Mouse (Mus musculus) frontal cortex, postnatal 14 days (tissue): ENCODE measurements around the gene Arsb.

Experiments used
- DNase-seq, 2 experiments: peaks; one replicate each; pipeline ENCODE4 v3.0.0; 2022; ENCODE audit warnings: low spot score in 2 of 2

Gene Arsb

DNA sequence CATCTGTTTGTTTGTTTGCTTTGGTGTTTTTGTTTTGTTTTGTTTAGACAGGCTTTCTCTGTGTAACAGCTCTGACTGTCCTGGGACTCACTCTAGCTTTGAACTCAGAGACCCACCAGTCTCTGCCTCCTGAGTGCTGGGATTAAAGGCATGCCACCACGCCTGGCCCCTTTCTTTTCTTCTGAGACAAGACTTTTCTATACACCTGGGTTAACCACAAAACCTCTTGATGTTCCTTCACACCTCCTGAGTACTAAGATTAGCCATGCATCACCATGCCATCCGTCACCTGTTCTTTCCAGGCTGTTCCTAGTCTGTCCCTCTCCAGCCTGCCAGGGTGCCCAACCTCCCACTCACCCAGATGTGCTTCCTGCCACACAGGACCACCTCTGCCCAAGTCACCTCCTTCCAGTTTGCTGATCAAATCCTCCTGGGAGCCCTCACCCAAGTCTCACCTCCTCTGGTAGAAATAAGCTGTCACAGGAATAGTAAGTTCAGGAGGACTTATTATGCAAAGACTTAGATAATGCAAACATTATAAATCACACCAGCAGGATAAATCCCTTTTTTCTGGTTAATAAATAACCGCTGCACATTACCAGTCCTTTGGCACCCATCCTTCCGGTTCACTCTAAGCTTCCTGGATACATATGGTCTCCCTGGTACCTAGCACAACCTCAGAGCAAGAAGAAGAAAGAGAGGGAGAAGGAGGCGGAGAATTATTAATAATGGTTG, 150.6 kb downstream of the Arsb start:
- DNase-seq: no peak

DNA sequence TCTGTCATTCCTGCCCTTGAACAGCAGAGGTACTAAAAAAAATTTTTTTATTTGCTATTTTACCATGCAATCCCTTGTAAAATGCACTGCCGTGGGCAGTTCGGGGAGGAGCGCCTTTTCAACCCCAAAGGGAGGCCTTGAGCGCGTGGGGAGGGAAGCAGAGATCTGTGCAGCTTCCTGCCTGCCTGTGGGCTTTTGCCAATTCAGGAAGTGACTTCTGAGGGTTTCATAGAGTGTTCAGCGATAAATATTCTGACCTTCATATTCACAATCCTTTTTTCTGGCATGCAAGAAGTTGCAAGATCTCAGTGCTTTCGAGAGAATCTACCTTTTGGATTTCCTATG, 151.1 kb downstream of the Arsb start:
- no peak for DNase-seq

DNA sequence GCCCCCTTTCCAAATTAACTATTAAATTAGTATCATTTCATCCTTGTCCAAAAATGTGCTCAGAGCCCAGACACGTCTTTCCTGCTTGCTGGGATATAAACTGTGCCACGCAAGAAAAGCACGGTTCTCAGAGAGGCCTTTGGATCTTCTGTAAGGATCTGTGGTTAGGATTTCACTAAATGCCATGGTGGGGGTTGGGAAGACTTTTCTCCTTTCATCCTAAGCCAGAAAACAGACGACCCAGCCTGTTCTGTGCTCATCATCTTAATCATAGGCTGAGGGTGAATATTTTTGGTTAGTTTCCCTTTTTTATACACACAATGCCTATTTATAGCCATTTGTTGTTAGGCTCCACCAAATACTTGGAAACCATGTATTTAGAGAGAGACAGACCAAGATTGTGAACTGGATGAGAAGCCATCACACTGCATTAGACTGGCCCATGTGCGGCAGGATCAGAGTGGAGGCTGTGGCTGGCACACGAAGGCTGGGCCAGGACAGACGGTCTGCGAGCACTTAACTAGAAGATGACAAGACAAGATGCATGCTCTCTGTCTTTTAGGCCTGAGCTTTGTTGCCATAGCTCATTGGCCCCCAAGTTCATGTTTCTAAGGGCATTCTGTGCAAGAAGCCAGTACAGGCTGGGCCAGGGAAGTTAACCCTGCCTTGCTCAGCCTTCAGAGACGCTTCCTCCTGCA, 153.5 kb downstream of the Arsb start:
- no peak for DNase-seq

DNA sequence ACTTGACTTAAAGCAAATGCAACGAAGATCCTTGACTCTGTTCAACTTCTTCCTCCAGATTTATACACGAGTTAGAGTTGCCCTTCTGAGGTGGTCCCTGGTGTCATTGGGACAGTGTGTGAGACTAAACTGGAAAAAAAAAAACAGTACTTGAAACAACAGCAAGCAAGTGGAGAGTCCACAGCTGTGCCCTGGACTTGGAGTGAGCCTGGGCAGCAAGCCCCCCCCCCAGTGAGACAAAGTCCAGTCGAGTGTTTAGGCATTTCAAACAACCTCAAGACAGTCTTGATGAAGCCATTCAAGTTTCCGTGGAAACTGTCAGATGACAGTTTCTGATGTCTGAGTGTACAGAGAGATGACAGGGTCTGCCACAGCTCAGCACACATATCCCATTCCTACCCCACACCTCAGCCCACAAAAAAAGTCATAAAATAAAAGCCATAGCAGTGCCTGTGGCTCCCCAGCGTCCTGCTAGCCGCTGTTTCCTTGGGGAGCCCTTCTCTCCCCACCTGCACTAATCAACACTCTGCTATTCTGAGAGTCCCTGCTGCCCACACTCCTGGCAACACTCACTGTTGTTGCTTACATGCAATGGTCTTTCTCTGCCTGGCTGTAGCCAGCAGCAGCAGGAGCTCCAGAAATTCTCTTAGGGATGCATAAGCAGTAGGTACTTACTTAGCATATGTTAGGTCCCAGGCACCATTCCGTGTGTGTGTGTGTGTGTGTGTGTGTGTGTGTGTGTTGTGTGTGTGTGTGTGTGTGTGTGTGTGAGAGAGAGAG, 159.3 kb downstream of the Arsb start:
- peak in 1 of 2 experiments; percentile 49 for DNase-seq

DNA sequence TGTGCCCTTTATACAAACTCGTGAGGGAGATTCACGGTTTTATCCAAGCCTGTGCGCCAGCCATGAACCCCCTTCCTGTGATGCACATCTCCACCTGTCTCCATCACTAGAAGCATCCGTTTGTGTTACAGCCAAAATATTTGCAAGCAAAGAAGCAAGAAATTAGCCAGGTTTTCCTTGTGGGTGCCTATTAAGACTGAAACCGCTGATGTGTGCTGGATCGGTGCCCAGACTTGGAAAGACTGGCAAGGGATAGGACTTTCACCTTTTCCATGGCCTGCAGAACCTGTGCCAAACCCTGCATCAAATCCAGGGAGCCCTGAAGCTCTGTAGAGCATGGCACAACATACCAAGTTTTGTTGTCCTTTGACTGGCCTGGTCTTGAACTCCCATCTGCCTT, 165.0 kb downstream of the Arsb start:
- no peak for DNase-seq

DNA sequence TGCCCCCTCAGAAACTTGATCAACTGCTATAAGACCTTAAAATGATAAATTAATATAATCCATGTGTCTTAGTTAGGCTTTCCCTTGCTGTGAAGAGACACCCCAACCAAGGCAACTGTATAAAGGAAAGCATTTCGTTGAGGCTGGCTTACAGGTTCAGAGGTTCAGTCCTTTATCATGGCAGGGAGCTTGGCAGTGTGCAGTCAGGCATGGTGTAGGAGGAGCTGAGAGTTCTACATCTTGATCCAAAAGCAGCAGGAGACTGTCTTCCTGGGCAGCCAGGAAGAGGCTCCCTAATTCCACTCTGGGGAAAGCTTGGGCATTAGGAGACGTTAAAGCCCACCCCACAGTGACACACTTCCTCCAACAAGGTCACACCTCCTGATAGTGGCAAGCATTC, 166.7 kb downstream of the Arsb start:
- no peak for DNase-seq

DNA sequence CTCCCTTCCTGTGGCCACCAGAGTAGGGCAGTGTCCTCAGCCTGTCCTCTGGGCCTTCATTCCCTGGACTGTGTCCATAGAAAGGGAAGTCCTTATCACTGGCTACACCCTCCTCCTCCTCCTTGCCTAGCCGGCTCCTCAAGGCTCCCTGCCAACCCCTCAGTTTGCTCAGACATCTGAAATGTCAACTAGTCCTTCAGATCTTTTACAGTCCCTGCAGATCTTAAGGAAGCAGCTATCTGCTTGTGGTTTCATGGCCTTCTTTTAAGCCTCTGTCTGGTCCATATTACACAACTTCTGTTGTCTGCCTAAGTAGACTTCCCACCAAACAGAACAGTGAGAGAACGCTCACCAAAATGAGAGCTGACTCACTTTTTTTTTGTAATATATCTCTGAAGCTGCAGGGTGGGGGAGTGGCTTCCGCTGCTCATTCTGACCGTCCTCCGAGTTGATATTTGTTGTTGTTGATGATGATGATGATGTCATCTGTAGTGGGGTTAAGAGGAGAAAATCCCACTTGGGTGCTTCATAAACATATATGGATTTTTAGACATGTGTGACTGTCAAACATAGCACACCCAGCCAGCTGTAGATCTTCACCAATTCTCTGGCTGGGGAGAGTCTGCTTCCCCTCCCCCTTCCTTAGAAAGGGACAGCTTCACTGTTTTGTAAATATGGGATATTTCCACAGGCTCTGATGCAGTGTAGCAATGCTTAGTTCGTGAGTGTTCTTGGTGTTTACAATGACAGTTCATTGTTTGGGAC, 168.1 kb downstream of the Arsb start:
- DNase-seq: no peak

DNA sequence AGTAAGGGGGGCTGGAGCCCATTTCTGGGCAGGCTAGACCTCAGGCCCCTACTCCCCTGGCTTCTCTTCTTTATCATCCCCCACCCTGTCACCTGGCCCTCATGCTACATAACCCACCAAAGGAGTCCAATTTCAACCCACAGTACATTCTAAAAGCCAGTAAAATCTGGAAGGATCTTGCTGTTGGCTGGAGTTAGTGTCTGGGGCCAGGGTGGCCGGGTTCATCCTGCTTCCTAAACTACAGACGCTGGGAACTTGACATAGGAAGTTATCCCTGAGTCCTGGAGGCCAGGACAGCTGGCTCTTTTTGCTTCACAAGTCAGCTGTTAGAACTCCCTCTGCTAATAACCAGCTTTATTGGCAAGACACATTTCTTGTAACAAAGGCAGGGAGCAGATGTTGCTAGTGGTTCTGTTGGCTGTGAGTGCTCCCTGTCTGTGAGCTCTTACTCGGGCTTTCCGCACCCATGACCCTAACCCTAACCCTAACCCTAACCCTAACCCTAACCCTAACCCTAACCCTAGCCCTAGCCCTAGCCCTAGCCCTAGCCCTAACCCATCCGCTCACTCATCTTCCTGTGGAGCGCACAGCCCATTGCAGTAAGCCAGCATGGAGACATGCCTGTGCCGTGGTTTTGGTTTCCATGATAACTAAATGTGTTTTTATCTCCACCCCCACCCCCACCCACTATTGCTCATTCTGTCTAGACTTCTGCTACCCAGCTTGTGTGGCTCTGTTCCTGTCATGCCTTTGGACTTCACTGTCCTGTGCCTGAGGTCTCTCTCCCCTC, 169.5 kb downstream of the Arsb start:
- DNase-seq: no peak

DNA sequence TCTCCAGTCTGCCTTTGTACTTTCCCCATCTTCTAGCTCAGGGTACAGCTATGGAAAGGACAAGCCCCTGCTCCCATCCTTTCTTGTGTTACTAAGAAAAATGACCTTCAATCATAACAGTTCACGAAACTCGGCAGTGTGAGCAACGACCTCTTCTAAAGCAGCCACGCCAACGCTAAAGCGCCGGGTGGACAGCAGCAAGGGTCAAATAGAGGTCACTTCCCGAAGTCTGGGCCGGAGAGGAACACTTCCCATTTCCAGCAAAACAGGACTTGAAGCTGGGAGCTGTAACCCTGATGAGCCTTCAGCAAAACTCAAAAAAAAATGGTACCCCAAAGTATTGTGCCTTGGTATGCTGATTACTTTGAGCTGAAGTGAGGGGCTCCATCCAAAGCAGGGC, 179.6 kb downstream of the Arsb start:
- no peak for DNase-seq

DNA sequence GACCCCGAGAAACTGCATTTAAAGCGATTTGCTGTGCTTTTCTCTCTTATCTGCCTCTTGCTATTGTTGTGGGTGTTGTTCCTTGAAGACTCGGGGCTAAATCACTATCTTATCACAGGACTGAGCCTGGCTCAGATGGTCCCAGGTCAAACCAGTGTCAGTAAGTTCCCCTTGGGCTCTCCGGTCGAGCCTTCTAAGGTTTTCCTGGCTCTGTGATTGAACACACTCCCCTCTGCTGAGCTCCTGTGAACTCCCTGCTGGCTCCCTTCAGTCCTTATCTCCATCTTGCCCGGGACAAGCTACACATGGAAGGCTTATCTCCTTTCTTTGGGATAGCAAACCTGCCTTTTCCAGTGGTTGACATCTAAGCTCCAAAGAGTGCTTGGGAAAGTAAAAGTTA, 180.1 kb downstream of the Arsb start:
- no peak for DNase-seq

DNA sequence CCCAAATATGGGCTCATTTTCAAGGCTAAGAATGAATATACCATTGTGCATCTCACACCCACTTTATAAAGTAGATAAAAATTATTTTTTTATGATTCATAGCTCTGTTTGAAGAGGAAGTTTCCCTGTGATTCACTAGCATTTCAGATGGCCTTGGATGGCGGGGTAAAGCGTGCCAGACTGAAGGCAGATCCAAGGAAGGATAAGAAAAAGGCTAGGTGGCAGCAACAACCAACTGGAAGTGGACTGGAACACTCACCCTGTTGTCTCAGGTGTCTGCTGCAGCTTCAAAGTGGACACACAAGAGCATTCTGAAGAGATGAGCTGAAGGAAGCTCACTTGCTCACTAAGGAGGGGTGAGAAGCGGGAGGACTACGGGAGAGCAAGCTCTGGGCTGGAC, 181.0 kb downstream of the Arsb start:
- DNase-seq: no peak

DNA sequence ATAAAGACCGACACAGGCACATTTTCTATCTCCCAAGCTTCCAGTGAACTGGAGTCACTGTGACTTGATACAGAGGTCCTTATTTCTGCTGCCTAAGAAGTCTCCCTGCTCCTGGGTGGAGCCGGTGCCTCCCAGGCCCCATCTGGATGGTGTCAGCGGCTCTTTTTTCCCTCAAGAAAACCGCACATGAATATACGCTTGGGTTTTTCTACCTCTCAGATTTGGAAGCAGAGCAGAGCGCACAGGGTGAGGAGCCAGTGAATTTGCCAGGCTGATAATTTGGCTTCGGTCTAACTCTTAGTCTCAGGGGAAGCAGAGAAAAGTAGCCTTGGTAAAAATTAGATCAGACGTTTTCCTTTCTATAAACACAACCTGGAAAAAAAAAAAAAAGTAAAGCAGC, 186.5 kb downstream of the Arsb start:
- no peak for DNase-seq

DNA sequence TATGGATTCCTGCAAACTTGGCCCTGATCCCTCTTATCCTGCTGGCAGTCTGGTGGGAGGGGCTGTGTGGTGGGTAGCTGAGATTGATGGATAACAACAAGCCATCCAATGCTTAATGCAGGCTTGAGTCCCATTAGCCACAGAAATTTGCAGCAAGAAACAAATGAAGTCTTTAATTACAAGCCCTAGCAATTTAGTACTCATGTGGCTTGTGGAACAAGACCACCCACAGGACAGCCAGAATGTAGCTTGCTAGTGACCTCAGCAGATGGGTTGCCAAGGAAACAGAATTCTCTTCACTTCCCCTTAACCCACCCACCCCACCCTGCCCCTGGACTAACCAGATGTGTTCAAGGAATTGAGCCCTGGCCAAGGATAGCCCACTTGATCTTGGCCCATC, 194.8 kb downstream of the Arsb start:
- no peak for DNase-seq

DNA sequence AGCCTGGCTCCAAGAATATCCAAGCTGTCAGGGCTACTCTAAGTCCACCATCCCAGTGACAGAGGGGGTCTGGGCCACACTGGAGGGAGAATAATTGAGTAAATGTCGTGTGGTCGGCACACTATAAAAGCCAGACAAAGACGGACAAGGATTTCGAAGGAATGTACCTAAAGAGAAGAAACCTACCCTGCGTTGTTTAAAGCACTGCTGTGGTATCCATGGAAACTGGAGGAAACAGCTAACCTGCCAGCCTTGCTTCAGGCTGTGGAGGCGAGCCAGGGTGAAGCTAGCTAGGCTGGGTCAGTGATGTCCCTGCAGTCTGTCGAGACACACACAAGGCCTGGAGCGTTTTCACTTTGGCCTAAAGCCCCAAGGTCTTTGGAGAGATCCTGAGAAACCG, 195.7 kb downstream of the Arsb start:
- DNase-seq: peak; percentile 18 to 32

DNA sequence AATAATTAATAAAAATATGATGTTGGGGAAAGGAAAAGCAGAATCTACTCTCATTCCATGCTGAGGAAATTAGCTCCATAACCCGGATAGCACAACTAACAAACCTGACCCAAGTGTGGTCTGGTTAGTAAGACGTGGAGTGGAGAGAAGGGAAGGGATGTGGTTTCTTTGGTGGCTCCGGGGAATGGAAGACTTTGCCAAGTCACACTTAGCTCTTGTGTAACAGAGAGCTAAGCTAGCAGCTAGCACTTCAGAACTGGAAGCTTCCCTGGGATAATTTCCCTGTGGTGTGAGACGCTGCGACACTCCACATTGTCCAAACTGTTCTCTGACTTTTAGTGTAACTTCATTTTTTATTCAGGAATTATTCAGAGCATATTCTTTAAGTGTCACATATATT, 198.7 kb downstream of the Arsb start:
- no peak for DNase-seq

DNA sequence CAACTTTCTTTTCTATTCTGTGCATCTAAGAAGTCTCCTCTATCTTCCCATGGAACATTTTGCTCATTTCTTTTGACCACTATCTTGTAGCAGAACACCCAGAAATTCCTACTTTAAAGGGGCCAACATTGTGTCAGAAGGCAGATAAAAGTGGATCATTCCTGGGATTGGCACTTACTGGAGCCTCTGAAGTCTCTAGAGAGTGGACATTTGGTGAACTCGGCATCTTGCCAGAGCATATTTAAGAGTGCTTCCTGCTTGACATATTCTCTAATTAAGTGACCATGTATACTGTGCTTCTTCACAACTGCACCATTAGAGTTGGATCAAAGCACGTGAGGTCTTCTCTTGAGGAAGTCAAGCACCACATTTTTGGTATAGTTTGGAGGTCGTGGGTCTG, 201.0 kb downstream of the Arsb start:
- DNase-seq: no peak

DNA sequence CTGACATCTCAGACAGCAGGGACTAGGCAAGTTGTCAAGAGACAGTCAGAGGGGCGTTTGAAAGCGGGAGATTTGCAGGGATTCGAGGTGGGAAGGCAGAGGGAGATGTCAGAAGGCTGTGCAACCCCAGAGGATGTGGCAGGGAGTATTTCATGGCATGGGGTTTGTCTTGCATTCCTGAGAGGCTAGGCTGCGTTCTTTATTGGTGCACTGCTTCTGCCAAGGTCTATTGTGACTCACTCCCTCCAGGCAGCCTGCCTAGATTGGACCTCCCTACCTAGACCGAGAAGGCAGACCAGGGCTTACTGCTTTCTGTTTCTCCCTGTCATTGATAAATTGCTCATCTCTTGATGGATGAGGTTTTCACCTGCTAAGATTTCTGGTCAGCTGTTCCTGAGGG, 204.2 kb downstream of the Arsb start:
- DNase-seq: no peak

DNA sequence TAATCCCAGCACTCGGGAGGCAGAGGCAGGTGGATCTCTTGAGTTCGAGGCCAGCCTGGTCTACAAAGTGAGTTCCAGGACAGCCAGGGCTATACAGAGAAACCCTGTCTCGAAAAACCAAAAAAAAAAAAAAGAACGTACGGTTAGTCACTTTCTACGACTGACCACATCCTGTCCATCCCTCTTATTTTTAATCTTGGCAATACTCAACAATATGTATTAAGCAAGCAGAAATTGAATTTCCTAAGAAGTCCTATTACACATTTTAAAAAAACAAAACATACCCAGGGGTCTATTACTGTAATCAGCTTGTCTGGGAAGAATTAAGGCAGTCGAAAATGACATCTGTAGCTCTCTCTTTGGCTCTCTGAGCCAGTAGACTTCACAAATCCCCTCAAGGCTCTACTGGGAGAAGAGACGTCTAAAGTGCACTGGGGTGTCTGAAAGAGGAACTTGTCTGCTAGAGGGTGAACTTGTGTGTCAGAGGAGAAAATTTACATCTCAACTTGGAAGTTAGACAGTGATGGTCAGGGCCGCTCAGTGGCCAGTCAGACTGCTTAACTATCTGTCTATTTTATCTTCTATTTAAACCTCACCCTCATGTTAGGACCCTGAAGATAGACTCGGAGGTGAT, 205.6 kb downstream of the Arsb start:
- no peak for DNase-seq

DNA sequence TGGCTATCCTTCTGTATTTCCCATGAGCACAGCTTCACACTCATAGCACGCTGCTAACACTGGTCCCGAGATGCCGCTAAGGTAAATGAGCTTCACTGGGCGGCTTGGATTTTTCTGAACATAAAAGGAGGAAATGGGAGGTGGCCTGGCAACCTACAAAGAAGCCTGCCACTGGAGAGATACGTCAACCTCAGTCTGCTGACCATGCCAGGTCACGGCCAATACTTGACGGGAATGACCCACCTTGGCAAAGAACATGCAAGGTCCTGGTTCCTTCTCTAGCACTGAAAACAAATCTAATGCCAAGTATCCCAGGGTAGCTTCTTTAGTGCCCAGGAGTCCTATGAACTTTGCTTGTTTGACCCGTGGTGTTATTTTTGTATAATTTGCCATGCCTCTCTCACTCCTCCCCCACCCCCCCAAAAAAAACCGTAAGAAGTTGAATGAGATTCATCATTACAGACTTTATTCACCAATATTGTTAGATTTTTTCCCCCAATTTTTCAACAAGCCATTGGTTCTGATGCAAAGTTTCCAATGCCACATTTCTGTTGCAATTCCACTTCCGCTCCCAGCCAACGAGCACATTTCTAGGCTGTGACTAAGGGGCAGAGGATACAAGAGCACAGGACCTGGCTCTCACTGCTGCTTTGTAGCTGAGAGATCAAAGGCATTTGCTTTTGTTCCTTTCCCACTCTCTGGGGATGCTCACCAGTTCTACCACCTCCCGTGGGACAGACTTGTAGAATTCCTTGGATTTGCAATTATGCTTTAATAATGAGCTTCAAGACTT, 207.5 kb downstream of the Arsb start:
- DNase-seq: no peak

DNA sequence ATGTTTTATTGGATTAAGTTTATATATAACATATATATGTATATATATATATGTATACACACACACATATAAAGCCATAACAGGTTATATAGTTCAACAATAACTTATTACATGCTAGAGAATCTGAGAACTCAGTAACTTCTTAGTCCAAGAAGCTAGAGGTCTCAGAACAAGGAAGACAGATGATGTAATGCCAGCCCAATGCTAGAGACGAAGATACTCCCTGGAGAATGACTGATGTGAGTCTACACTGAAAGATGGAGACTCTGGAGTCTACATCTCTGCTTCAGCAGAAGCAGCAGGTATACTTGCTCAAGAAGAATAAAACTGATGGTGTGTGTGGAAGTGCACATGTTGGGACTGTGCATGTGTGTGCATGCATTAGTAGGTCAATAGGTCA, 208.3 kb downstream of the Arsb start:
- DNase-seq: no peak
